Mouse (Mus musculus): ENCODE data around the gene Snta1.
"Not testable (repeated sequence)": the region's sequence is repeated elsewhere in the genome, so short reads cannot be mapped to it uniquely, and the experiment has no call there.

The Snta1 gene

GRCm38 (mm10) chr2:154372151-154372829, 35.6 kb downstream of the Snta1 start:
- DNase-seq = peak; percentile 94 to 95

DNA sequence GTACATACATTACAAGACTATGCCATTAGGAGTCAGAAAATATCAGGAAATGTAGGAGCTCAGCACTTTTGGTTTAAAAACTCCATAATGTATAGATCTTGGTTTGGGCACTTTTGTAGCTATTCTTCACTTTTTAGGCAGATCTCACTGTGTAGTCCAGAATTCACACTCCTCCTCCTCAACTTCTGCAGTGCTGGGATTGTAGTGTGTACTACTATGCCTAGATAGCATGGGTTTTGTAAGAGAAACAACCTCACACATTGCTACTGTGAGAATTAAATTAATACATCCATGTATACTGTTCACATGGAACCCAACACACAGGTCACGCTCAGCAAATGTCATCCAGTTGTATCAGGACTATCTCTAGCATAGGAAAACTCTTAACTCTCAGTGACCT, 40.4 kb downstream of the Snta1 start:
- DNase-seq = no peak

DNA sequence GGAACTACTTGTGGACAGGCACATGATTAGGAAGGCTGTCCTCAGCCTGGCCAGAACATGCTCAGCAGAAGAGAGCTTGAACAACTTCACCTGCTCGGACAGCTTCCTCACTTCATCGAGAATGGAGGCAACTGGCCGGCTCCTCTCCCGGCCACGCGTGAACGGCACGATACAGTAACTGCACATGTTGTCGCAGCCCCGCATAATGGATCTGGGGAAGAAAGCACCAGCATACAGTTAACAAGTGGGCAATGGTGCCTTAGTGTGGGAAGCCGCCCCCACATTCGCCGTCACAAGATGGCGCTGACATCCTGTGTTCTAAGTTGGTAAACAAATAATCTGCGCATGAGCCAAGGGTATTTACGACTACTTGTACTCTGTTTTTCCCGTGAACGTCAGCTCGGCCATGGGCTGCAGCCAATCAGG, 53.9 kb downstream of the Snta1 start:
- not testable (repeated sequence) for DNase-seq

GRCm38 (mm10) chr2:154348152-154348551, 59.7 kb downstream of the Snta1 start:
- no peak for DNase-seq

DNA sequence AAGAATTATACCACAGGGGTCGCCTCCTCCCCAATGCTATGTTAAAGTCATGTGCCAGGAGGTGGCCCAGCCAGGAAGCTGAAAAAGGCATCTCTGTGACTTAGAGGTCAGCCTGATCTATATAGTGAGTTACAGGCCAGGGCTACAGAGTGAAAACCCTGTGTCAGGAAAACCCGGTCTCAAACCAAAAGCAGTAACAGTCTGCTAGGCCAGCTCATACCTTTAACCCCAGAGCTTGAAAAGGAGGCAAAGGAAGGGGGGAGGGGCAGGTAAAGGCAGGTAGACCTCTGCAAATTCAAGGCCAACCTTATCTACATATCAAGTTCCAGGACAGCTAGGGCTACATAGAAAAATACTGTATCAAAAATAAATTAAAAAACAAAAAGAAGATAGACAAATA, 68.5 kb downstream of the Snta1 start:
- DNase-seq = no peak

DNA sequence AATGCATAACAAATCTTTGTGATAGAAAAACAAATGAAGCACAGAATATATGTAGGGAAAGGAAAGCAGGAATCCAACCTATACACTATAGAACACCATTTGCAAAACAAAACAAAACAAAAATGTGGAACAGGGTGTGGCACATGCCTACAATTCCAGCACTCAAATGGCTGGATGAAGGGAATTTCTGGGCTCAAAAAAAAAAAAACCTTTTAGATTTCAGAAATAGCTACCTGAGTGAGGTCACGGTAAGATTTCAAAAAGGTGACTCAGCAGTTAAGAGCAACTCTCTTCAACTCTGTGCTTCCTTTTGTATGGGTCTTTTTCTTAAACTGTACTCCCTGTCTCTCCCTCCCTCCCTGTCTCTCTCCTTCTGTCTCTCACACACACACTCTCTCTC, 69.7 kb downstream of the Snta1 start:
- no peak for DNase-seq

- DNase-seq = no peak
Observed at GRCm38 (mm10) chr2:154335572-154335971, 72.3 kb downstream of the Snta1 start.

GRCm38 (mm10) chr2:154326852-154327251, 81.0 kb downstream of the Snta1 start:
- DNase-seq = no peak
